Mouse (Mus musculus) liver, embryonic 14.5 days (tissue): Measurements from ENCODE around the gene Igdcc3. TPM values are rescaled to one million over a fixed set of nuclear protein-coding genes. Genes with fewer than 3 reads are reported as not detected.
A peak's percentile ranks its signal among the peaks of the same experiment; 100 is the strongest.

Experiments used
- ATAC-seq: fragments of 200-750 bp; cut with Nextera tagmentation; 2 replicates; pipeline ENCODE4 v1.8.0; 2017; ENCODE audit warnings: moderate number of reproducible peaks, mild to moderate bottlenecking, moderate library complexity; ENCODE audit not compliant: insufficient read depth
- DNase-seq, 3 experiments: peaks; one replicate each; pipeline ENCODE4 v3.0.0-alpha.2; 2012 to 2013; ENCODE audit warnings: low read depth in 3 of 3, low spot score in 3 of 3
- H3K27ac ChIP-seq: fragments of 300-500 bp; sonication (generic); 2 replicates; pipeline ENCODE4 v1.5.1; 2014; ENCODE audit warnings: moderate library complexity, mild to moderate bottlenecking, control low read depth, inconsistent platforms
- H3K27me3 ChIP-seq: fragments of 300-500 bp; sonication (generic); 2 replicates; pipeline ENCODE4 v1.6.1; 2014; ENCODE audit warnings: mild to moderate bottlenecking, low read length, moderate library complexity; ENCODE audit not compliant: control insufficient read depth, insufficient read depth
- H3K36me3 ChIP-seq: fragments of 300-500 bp; sonication (generic); replicated peaks from 2 replicates; pipeline ENCODE4 v1.6.1; 2014; ENCODE audit warnings: low read depth; ENCODE audit not compliant: control insufficient read depth, insufficient read depth
- H3K4me1 ChIP-seq, 2 experiments: fragments of 200-500 bp in 1 of 2; fragments of 300-500 bp in 1 of 2; sonication (generic) in 1 of 2; replicated peaks; 2 replicates each; pipeline ENCODE4 v1.6.1; 2012 to 2014; ENCODE audit warnings: antibody characterized with exemption in 1 of 2, inconsistent platforms in 1 of 2, low read length in 1 of 2; ENCODE audit not compliant: control insufficient read depth in 2 of 2, insufficient read depth in 2 of 2
- H3K4me2 ChIP-seq: fragments of 300-500 bp; sonication (generic); 2 replicates; pipeline ENCODE4 v1.6.1; 2014; ENCODE audit warnings: low read depth, mild to moderate bottlenecking, control low read depth, moderate library complexity
- H3K4me3 ChIP-seq, 2 experiments: fragments of 200-500 bp in 1 of 2; fragments of 300-500 bp in 1 of 2; sonication (generic) in 1 of 2; 2 replicates each; pipeline ENCODE4 v1.5.1; 2012 to 2014; ENCODE audit warnings: low read depth in 2 of 2, low read length in 2 of 2, mild to moderate bottlenecking in 2 of 2, control low read depth in 1 of 2, inconsistent platforms in 1 of 2, moderate library complexity in 1 of 2; ENCODE audit not compliant: insufficient read depth in 1 of 2
- H3K9ac ChIP-seq: fragments of 300-500 bp; sonication (generic); replicated peaks from 2 replicates; pipeline ENCODE4 v1.6.1; 2014; ENCODE audit warnings: mild to moderate bottlenecking, control low read depth, moderate library complexity
- H3K9me3 ChIP-seq: fragments of 300-500 bp; sonication (generic); 2 replicates; pipeline ENCODE4 v1.6.1; 2016; ENCODE audit warnings: low read length, mixed read lengths; ENCODE audit not compliant: control insufficient read depth
- CTCF ChIP-seq: IDR thresholded peaks from 2 replicates; pipeline ENCODE4 v1.5.1; 2016; ENCODE audit warnings: antibody characterized with exemption, low read depth, control low read depth
- EP300 ChIP-seq: IDR thresholded peaks from 2 replicates; pipeline ENCODE4 v1.6.1; 2016; ENCODE audit warnings: antibody characterized with exemption, low read depth
- WGBS: fragments of 180-500 bp; shearing (Covaris S2); extraction: QIAGEN DNeasy Blood & Tissue Kit; methylation state at CpG from one replicate; pipeline ENCODE4 v1.1.7; 2014; ENCODE audit not compliant: insufficient replicate concordance; 5-methylcytosine and 5-hydroxymethylcytosine counted together
- polyA plus RNA-seq, 2 experiments: library from polyadenylated mRNA; depleted of rRNA in 1 of 2; stranded (reverse) in 1 of 2; unstranded in 1 of 2; fragments of >200 nt; fragmentation: Nextera tagmentation in 1 of 2; extraction: Ambion mirVana in 1 of 2; gene quantifications; 2 replicates each; pipeline versions ENCODE4 v1.2.1 to v1.2.3; 2012 to 2014

Gene Igdcc3
- polyA plus RNA-seq, 2 experiments = 0.06 TPM

DNA sequence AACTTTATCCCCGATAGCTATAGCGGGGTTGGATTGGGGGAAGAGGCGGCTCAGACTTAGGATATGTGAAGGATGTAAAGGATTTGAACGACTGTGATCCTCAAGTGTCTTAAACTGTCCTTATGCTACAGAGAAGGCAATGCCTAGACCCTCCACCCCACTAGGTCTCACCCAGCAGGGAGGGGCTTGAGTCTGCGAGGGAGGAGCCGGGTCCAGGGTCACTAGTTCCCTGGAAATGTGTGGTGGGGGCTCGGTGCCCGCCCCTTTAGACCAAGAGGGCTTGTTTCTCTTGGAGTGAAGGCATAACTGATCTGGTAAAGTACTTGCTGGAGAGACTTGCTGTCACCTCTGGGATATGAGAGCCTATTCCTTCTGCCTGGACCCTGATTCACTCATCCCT is 1.4 kb downstream of the Igdcc3 start:
- peaks cover 59% of the 10 kb centered on the region for H3K27me3 ChIP-seq
- no peaks in the 10 kb centered on the region for H3K9me3 ChIP-seq
- no peaks in the 10 kb centered on the region for H3K36me3 ChIP-seq
- no peak overlapping the region for H3K27ac ChIP-seq
- WGBS = 3% methylated on average over 8 of the region's 8 CpGs
- H3K4me3 ChIP-seq = no peak overlapping the region
- H3K4me1 ChIP-seq = no peaks in the 10 kb centered on the region
- ATAC-seq (no peak), DNase-seq (no peak)
- H3K9ac ChIP-seq = no peak overlapping the region
- H3K4me2 ChIP-seq = peak overlapping the region; percentile 72
- no peak for TF ChIP-seq CTCF
- TF ChIP-seq EP300 = no peak

- WGBS = 68% methylated on average over 5 of the region's 5 CpGs
- H3K27me3 ChIP-seq = peaks cover 36% of the 10 kb centered on the region
Observed at GRCm38 (mm10) chr9:65146001-65146400, 5.0 kb downstream of the Igdcc3 start.

GRCm38 (mm10) chr9:65148507-65148906 is 7.5 kb downstream of the Igdcc3 start:
- TF ChIP-seq CTCF (no peak), EP300 (no peak)
- DNase-seq (no peak), ATAC-seq (no peak)
- Histone ChIP-seq H3K36me3 (no peaks in the 10 kb centered on the region), H3K27ac (no peak overlapping the region), H3K4me1 (no peaks in the 10 kb centered on the region), H3K9me3 (no peaks in the 10 kb centered on the region), H3K4me2 (no peak overlapping the region), H3K4me3 (no peak overlapping the region), H3K27me3 (peaks cover 11% of the 10 kb centered on the region), H3K9ac (no peak overlapping the region)
- 56% methylated on average over 7 of the region's 7 CpGs for WGBS

More at GRCm38 (mm10) chr9:65146001-65146400, 5.0 kb downstream of the Igdcc3 start:
- no peak for DNase-seq
- Histone ChIP-seq H3K4me3 (no peak overlapping the region), H3K27ac (no peak overlapping the region), H3K9ac (no peak overlapping the region), H3K4me1 (no peaks in the 10 kb centered on the region), H3K9me3 (no peaks in the 10 kb centered on the region), H3K4me2 (no peak overlapping the region), H3K36me3 (no peaks in the 10 kb centered on the region)
- TF ChIP-seq CTCF (no peak), EP300 (no peak)
- no peak for ATAC-seq

- no peak overlapping the region for H3K27ac ChIP-seq
- WGBS = 58% methylated on average over 6 of the region's 6 CpGs
- peaks cover 7% of the 10 kb centered on the region for H3K27me3 ChIP-seq
- H3K4me3 ChIP-seq = no peak overlapping the region
- no peaks in the 10 kb centered on the region for H3K9me3 ChIP-seq
- no peak for ATAC-seq
- no peaks in the 10 kb centered on the region for H3K36me3 ChIP-seq
- no peak overlapping the region for H3K9ac ChIP-seq
- H3K4me1 ChIP-seq = no peaks in the 10 kb centered on the region
- TF ChIP-seq CTCF = no peak
- TF ChIP-seq EP300 = no peak
- DNase-seq = no peak
- no peak overlapping the region for H3K4me2 ChIP-seq
Observed at GRCm38 (mm10) chr9:65152711-65153330, 11.8 kb downstream of the Igdcc3 start.

DNA sequence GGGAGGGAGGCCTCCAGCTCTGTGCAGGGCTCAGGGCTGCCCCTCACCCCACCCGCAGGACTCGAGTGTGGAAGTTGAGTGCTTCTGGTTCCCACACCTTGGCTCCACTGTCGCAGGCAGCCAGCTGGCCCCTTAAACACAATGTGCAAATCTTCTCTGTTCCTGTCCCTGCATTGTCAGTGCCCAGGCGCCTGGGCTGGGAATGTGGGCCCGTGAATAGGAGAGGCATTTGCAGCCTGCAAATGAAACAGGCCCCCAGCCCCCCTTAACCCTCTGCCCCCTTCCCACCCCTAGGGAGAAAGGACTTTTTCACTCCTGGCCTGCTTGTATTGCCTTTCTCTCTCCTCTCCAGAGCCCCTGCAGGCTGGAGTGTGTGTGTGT is 12.3 kb downstream of the Igdcc3 start:
- WGBS = 31% methylated on average over 5 of the region's 5 CpGs
- no peak for DNase-seq
- ATAC-seq = no peak
- Histone ChIP-seq H3K9ac (no peak overlapping the region), H3K4me3 (no peak overlapping the region), H3K4me1 (no peaks in the 10 kb centered on the region), H3K36me3 (no peaks in the 10 kb centered on the region), H3K4me2 (no peak overlapping the region), H3K27ac (no peak overlapping the region), H3K27me3 (peaks cover 11% of the 10 kb centered on the region), H3K9me3 (no peaks in the 10 kb centered on the region)
- no peak for TF ChIP-seq EP300
- no peak for TF ChIP-seq CTCF
